Mouse (Mus musculus): Measurements from ENCODE around the gene Cald1. TPM values are rescaled to one million over a fixed set of nuclear protein-coding genes. Genes with fewer than 3 reads are reported as not detected.

The Cald1 gene
- polyA plus RNA-seq, 1 experiment from 2014 or later: 175 TPM

DNA sequence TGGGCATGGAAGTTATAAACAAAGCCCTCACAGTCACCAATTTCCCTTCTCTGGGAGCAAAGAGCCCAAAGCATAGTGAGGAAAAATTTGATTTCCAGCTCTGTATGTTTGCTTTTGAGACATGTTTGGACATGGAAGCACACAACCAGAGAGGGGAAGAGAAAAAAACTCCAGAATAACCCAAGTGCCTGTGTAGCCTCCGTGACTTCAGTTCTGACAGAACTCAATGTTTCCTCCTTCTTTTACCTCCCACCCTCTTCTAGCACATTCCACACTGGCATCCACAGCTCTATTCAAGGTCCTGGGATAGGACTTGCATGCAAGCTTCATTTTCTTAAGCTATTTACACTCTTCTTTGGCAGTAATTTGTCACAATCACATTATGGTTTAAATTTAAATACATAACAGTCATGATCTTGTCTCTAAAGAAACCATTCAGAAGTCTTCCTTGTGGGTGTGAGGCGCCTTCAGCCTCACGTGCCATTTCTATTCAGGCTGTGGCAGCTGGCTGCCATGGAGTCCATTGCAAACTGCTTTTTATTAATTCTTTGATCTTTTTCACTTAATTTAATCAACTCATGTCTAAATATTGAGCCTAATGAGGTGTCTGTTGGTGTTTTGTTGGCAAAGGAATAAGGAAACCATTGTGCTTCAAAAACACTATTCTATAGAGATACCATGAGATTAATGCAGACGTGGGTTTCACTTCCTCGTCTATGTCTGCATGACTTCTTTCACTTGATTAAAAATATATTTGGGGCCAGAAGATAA is 49.9 kb downstream of the Cald1 start:
- ATAC-seq (ENCODE audit: low FRiP score): no peak
- WGBS: 62% methylated on average over 5 of the region's 5 CpGs
- no peak overlapping the region for H3K27ac ChIP-seq
- H3K4me1 ChIP-seq: no peaks in the 10 kb centered on the region; the same call in 1 of the 2 replicates
- H3K27me3 ChIP-seq: no peaks in the 10 kb centered on the region
- no peaks in the 10 kb centered on the region for H3K9me3 ChIP-seq (replicated peaks)
- H3K36me3 ChIP-seq: no peaks in the 10 kb centered on the region
- no peak overlapping the region for H3K9ac ChIP-seq
- H3K4me3 ChIP-seq: no peak overlapping the region
- no peak overlapping the region for H3K4me2 ChIP-seq (replicated peaks)

DNA sequence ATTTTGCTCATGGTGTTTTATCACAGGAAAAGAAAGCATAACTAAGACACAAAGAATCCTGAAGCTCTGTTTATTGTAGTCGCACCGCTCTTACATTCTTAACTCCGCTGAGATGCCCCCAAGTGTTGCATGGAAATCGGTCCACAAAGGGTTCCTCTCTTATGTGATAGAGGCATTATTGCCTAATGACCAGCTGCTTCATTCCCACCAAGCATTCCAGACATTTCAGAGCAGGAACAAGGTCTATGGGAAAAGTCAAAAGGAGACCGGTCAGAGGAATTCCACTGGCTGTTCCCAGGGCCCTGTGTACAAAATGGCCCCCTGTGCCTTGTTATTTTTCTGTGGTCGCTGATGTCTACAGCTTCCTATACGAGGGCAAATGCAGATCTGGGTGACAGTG is 53.0 kb downstream of the Cald1 start:
- Histone ChIP-seq H3K4me1 (no peaks in the 10 kb centered on the region; the same call in 1 of the 2 replicates), H3K9ac (no peak overlapping the region), H3K4me2 (replicated peaks) (no peak overlapping the region), H3K9me3 (replicated peaks) (no peaks in the 10 kb centered on the region), H3K27me3 (no peaks in the 10 kb centered on the region), H3K4me3 (no peak overlapping the region), H3K36me3 (no peaks in the 10 kb centered on the region), H3K27ac (no peak overlapping the region)
- no peak for ATAC-seq (ENCODE audit: low FRiP score)
- 64% methylated on average over 7 of the region's 7 CpGs for WGBS

GRCm38 (mm10) chr6:34655719-34656118 is 57.4 kb downstream of the Cald1 start:
- no peak for ATAC-seq (ENCODE audit: low FRiP score)
- H3K4me1 ChIP-seq: no peaks in the 10 kb centered on the region; the same call in 1 of the 2 replicates
- no peak overlapping the region for H3K4me2 ChIP-seq (replicated peaks)
- no peaks in the 10 kb centered on the region for H3K27me3 ChIP-seq
- WGBS: 84% methylated on average over 3 of the region's 3 CpGs
- no peak overlapping the region for H3K27ac ChIP-seq
- H3K4me3 ChIP-seq: no peak overlapping the region
- H3K36me3 ChIP-seq: no peaks in the 10 kb centered on the region
- H3K9ac ChIP-seq: no peak overlapping the region
- no peaks in the 10 kb centered on the region for H3K9me3 ChIP-seq (replicated peaks)

- H3K9ac ChIP-seq: no peak overlapping the region
- H3K9me3 ChIP-seq (replicated peaks): no peaks in the 10 kb centered on the region
- no peak overlapping the region for H3K4me3 ChIP-seq
- H3K27ac ChIP-seq: no peak overlapping the region
- no peak overlapping the region for H3K4me2 ChIP-seq (replicated peaks)
- 89% methylated on average over 5 of the region's 5 CpGs for WGBS
- H3K4me1 ChIP-seq: no peaks in the 10 kb centered on the region
- no peaks in the 10 kb centered on the region for H3K27me3 ChIP-seq
- H3K36me3 ChIP-seq: no peaks in the 10 kb centered on the region
- ATAC-seq (ENCODE audit: low FRiP score): no peak
Observed at GRCm38 (mm10) chr6:34658791-34659190, 60.5 kb downstream of the Cald1 start.

DNA sequence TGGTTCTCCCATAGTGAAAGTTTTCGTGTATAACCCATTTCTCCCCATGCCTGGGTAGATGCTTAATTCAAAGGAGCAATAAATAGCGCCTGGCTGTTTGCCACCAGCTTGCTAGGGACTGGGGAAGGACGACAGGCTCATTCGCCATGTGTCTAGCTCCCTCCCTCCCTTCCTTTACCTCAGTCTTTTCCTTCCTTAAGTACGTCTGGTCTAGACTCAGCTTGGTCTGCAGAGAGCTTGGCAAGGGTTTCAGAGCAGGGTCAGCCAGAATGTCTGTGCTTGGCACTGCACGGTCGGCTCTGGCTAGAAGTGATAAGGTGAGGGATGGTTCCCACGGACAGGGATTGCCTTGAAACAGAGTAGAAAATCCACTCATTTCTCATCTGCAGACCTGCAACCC is 62.4 kb downstream of the Cald1 start:
- Histone ChIP-seq H3K4me3 (no peak overlapping the region), H3K36me3 (no peaks in the 10 kb centered on the region), H3K4me2 (replicated peaks) (no peak overlapping the region), H3K27me3 (no peaks in the 10 kb centered on the region), H3K27ac (no peak overlapping the region), H3K9me3 (replicated peaks) (no peaks in the 10 kb centered on the region), H3K4me1 (no peaks in the 10 kb centered on the region), H3K9ac (no peak overlapping the region)
- WGBS: 56% methylated on average over 8 of the region's 8 CpGs
- no peak for ATAC-seq (ENCODE audit: low FRiP score)

GRCm38 (mm10) chr6:34662626-34663025 is 64.3 kb downstream of the Cald1 start:
- Histone ChIP-seq H3K9me3 (replicated peaks) (no peaks in the 10 kb centered on the region), H3K4me1 (no peaks in the 10 kb centered on the region), H3K4me3 (no peak overlapping the region), H3K36me3 (no peaks in the 10 kb centered on the region), H3K9ac (no peak overlapping the region), H3K4me2 (replicated peaks) (no peak overlapping the region), H3K27me3 (no peaks in the 10 kb centered on the region), H3K27ac (no peak overlapping the region)
- no peak for ATAC-seq (ENCODE audit: low FRiP score)
- WGBS: 77% methylated on average over 6 of the region's 6 CpGs

GRCm38 (mm10) chr6:34664291-34664690 is 66.0 kb downstream of the Cald1 start:
- WGBS: 88% methylated on average over 4 of the region's 4 CpGs
- Histone ChIP-seq H3K27me3 (no peaks in the 10 kb centered on the region), H3K4me3 (no peak overlapping the region), H3K36me3 (no peaks in the 10 kb centered on the region), H3K27ac (no peak overlapping the region), H3K4me1 (no peaks in the 10 kb centered on the region), H3K9me3 (replicated peaks) (no peaks in the 10 kb centered on the region), H3K9ac (no peak overlapping the region), H3K4me2 (replicated peaks) (no peak overlapping the region)
- ATAC-seq (ENCODE audit: low FRiP score): no peak

GRCm38 (mm10) chr6:34664749-34665148 is 66.4 kb downstream of the Cald1 start:
- Histone ChIP-seq H3K9me3 (replicated peaks) (no peaks in the 10 kb centered on the region), H3K9ac (no peak overlapping the region), H3K27ac (no peak overlapping the region), H3K4me3 (no peak overlapping the region), H3K4me2 (replicated peaks) (no peak overlapping the region), H3K36me3 (no peaks in the 10 kb centered on the region), H3K27me3 (no peaks in the 10 kb centered on the region), H3K4me1 (no peaks in the 10 kb centered on the region)
- no peak for ATAC-seq (ENCODE audit: low FRiP score)
- WGBS: 75% methylated on average over 5 of the region's 5 CpGs

DNA sequence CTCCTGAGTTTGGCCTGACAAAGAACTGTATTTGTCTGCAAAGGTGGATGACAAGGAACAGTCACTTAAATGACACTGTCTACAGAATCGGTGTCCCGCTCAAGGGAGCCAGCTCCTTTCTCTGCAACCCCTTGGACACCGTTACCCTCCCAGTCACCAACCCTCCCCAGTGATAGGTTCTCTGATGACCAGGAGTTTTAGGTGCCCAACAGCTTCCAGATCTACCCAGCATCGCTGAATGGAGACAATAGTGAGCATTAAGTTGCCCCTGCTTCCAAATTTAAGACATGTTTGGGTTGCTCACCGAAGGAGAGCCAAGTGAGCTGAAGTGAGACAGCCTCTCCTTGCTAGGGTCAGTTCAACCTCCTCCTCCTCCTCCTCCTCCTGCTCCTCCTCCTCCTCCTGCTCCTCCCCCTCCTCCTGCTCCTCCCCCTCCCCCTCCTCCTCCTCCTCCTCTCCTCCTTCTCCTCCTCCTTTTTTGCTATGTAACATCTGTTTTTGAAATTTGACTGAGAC is 70.5 kb downstream of the Cald1 start:
- H3K4me1 ChIP-seq: no peaks in the 10 kb centered on the region
- 88% methylated on average over 5 of the region's 5 CpGs for WGBS
- no peak overlapping the region for H3K9ac ChIP-seq
- H3K27me3 ChIP-seq: no peaks in the 10 kb centered on the region
- H3K9me3 ChIP-seq (replicated peaks): no peaks in the 10 kb centered on the region
- ATAC-seq (ENCODE audit: low FRiP score): no peak
- no peak overlapping the region for H3K4me2 ChIP-seq (replicated peaks)
- H3K36me3 ChIP-seq: no peaks in the 10 kb centered on the region
- H3K4me3 ChIP-seq: no peak overlapping the region
- H3K27ac ChIP-seq: no peak overlapping the region

GRCm38 (mm10) chr6:34671355-34671754 is 73.1 kb downstream of the Cald1 start:
- H3K4me3 ChIP-seq: no peak overlapping the region
- 77% methylated on average over 1 of the region's 1 CpGs for WGBS
- ATAC-seq (ENCODE audit: low FRiP score): no peak
- H3K4me2 ChIP-seq (replicated peaks): no peak overlapping the region
- no peaks in the 10 kb centered on the region for H3K36me3 ChIP-seq
- no peaks in the 10 kb centered on the region for H3K4me1 ChIP-seq
- H3K9me3 ChIP-seq (replicated peaks): no peaks in the 10 kb centered on the region
- H3K27me3 ChIP-seq: no peaks in the 10 kb centered on the region
- H3K27ac ChIP-seq: no peak overlapping the region
- H3K9ac ChIP-seq: no peak overlapping the region

DNA sequence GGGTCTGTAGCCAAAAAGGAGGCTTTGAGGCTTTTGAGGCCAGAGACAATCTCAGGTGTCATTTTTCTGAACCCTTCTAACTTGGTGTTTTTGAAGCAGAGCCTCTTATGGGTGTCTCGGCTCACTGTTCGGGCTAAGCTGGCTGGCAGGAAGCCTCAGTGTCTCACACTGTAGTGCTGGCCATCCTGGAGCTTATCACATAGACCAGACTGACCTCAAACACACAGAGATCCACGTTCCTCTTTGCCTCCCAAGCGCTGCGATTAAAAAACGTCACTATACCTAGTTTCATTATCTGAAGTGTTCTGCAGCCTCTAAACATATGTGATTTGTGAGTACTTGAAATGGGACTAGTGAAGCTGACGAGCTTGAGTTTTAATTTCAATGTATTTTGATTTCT is 76.1 kb downstream of the Cald1 start:
- Histone ChIP-seq H3K4me2 (replicated peaks) (no peak overlapping the region), H3K9ac (no peak overlapping the region), H3K36me3 (no peaks in the 10 kb centered on the region), H3K4me3 (no peak overlapping the region), H3K27me3 (no peaks in the 10 kb centered on the region), H3K4me1 (no peaks in the 10 kb centered on the region), H3K9me3 (replicated peaks) (no peaks in the 10 kb centered on the region), H3K27ac (no peak overlapping the region)
- no peak for ATAC-seq (ENCODE audit: low FRiP score)
- WGBS: 90% methylated on average over 7 of the region's 7 CpGs

- no peaks in the 10 kb centered on the region for H3K36me3 ChIP-seq
- no peaks in the 10 kb centered on the region for H3K4me1 ChIP-seq
- no peak overlapping the region for H3K27ac ChIP-seq
- WGBS: 79% methylated on average over 10 of the region's 10 CpGs
- no peaks in the 10 kb centered on the region for H3K9me3 ChIP-seq (replicated peaks)
- no peak overlapping the region for H3K4me2 ChIP-seq (replicated peaks)
- no peak overlapping the region for H3K9ac ChIP-seq
- no peaks in the 10 kb centered on the region for H3K27me3 ChIP-seq
- no peak overlapping the region for H3K4me3 ChIP-seq
- no peak for ATAC-seq (ENCODE audit: low FRiP score)
Observed at GRCm38 (mm10) chr6:34674897-34675296, 76.6 kb downstream of the Cald1 start.

- Histone ChIP-seq H3K9ac (no peak overlapping the region), H3K36me3 (no peaks in the 10 kb centered on the region), H3K27ac (no peak overlapping the region), H3K4me1 (peaks cover 5% of the 10 kb centered on the region), H3K9me3 (replicated peaks) (no peaks in the 10 kb centered on the region), H3K27me3 (no peaks in the 10 kb centered on the region), H3K4me2 (replicated peaks) (no peak overlapping the region), H3K4me3 (no peak overlapping the region)
- ATAC-seq (ENCODE audit: low FRiP score): no peak
- 68% methylated on average over 8 of the region's 8 CpGs for WGBS
Observed at GRCm38 (mm10) chr6:34682126-34682525, 83.8 kb downstream of the Cald1 start.
